Mouse (Mus musculus): ENCODE data around the gene Fkbp5. TPM values are rescaled to one million over a fixed set of nuclear protein-coding genes. Genes with fewer than 3 reads are reported as not detected.

Gene Fkbp5
- total RNA-seq, 2 experiments from 2014 or later: 61.0 to 63.6 TPM

DNA sequence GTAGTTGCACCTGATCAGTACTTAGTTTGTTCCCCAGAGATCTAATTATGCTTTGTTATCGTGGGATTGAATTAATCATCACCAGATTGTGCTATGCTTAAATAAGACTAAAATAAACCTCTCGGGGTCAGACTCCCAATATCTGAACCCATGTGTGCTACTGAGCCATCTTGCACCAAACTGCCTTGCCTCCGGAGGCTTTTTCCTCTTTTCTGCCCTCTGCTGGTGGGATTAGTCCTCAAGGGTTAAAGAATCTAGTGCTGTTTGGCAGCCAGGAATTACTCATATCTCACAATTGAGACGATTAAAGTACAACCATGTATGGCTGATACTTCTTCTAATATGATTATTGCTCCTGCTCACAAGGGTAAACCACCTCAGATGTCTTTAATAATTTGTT is 62.2 kb downstream of the Fkbp5 start:
- DNase-seq: no peak

- DNase-seq: no peak
Measured at GRCm38 (mm10) chr17:28452889-28453288, 64.4 kb downstream of the Fkbp5 start.

DNA sequence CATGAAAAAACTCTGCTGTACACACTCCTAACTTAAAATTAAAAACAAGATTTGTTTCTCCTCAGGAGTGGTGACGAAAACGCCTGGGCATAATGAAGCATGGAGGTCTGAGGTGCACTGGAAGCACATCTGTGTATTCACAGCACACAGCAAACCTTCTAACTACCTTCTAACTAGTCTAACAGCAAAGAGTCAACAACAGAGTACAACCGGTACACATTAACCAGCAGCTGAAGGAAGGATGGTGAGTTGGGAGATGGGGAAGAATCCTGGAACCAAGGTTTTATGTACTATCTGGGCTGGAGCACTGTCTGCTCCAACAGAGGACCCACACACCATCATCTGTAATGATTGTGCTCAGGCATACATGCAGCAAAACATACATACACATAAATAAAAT is 65.4 kb downstream of the Fkbp5 start:
- DNase-seq: no peak

GRCm38 (mm10) chr17:28451487-28451886 is 65.8 kb downstream of the Fkbp5 start:
- no peak for DNase-seq

- no peak for DNase-seq
Measured at GRCm38 (mm10) chr17:28448225-28448624, 69.1 kb downstream of the Fkbp5 start.

GRCm38 (mm10) chr17:28447789-28448188 is 69.5 kb downstream of the Fkbp5 start:
- DNase-seq: no peak

DNA sequence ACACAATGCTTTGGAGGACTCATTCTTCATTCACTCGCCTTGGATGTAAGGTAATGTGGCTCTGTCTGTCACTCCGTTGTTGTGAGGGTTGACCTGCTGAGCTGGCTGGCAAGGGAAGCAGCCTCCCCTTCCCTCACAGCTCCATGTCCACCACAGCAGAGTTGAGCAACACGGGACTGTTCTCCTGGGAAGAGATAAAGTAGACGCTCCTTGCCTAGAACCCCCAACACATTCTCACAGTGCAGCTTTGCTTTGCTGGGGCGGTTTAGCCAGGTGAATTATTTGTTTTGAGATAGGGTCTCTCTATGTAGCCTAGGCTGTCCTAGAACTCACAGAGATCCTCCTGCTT is 70.5 kb downstream of the Fkbp5 start:
- DNase-seq: no peak

- peak; percentile 70 for DNase-seq
Measured at GRCm38 (mm10) chr17:28445886-28446819, 71.2 kb downstream of the Fkbp5 start.

DNA sequence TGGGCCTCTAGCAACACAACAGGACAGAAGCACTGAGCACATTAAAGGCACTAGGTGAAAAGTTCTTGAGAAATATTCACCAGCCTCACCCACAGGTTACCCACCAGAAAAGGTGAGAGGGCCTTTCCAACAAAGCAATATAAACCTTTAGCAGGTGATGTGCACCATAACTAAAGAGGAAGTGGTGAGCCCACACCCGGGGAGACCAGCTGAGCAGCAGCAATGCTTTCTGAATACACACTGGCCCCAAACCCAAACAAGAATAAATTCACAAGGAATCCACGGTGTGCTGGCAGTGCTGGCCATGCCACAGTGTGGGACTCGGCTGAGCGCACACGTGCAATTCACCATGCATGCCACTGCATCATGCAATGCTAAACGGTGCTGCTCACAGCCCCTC is 74.7 kb downstream of the Fkbp5 start:
- DNase-seq: no peak

DNA sequence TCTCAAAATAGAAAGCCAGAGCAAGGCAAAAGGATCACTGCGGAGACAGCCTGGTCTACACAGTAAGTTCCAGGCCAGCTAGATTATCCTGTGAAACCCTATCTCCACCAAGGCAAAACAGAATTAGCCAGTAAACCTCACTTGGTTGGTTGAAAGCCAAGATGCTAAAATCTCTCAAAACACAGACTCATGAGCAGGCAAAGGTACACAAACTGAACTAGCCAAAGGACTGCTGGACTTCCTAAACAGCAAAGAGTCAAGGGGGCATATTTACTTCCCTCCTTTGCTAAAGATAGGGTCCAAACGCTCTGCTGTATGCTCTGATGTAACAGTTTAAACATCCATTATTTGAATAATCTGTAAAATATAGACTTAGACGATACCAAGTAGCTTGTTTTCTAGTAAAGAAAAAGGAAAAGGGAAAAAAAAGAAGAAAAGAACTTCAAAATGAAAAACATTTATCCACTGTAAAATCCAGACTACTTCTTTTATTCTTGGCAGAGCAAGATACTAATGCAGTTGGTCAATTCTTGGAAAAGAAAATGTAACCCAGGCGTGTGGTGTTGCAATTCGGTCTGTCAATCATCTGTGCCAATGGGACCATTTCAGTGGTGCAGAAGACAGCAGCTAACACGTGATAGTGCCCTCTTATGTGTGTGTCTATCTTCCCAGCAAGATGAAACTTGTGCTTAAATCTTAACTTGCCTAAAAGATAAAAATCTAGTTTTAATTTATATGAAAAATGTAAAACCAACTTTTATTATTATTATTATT is 78.8 kb downstream of the Fkbp5 start:
- DNase-seq: no peak

DNA sequence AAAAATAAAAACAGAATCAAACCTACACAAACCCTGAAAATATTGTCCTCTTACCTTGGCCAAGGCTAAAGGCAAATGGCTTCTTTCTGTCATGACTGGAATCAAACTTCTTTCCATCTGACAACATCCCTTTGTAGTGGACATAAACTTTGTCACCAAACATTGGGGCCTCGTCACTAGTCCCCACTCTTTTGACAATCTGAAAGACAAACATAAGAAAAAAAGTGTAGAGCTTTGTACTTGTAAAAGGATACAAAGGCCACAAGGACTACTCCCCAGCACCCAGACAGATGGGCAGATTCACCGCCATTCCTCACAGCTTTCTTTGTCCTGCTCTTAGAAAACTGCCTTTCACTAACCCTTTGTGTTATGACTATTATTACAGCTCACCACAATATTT is 79.4 kb downstream of the Fkbp5 start:
- DNase-seq: no peak

- no peak for DNase-seq
Measured at GRCm38 (mm10) chr17:28434921-28435485, 82.3 kb downstream of the Fkbp5 start.

DNA sequence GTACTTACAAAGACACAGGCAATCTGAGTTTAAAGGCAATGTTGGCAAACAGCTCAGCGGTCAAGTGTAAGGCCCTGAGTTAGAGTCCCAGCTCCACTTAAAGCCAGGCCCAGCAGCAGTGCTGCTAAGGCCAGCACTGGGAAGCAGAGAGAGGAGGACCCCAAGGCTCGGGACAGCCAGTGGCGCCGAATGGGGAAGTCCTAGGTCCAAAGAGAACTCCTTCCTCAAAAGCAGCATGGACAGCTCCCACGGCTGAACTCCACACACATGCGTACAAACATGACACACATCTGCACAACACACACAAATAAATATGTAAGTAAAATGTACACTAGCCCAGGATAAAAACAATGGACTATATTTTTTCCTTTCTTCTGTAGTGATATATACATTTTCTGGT is 84.3 kb downstream of the Fkbp5 start:
- no peak for DNase-seq

- DNase-seq: no peak
Measured at GRCm38 (mm10) chr17:28431931-28432335, 85.4 kb downstream of the Fkbp5 start.

GRCm38 (mm10) chr17:28431038-28431437 is 86.3 kb downstream of the Fkbp5 start:
- no peak for DNase-seq

GRCm38 (mm10) chr17:28428474-28429258 is 88.7 kb downstream of the Fkbp5 start:
- peak; percentile 87 for DNase-seq

GRCm38 (mm10) chr17:28427666-28428065 is 89.7 kb downstream of the Fkbp5 start:
- no peak for DNase-seq

DNA sequence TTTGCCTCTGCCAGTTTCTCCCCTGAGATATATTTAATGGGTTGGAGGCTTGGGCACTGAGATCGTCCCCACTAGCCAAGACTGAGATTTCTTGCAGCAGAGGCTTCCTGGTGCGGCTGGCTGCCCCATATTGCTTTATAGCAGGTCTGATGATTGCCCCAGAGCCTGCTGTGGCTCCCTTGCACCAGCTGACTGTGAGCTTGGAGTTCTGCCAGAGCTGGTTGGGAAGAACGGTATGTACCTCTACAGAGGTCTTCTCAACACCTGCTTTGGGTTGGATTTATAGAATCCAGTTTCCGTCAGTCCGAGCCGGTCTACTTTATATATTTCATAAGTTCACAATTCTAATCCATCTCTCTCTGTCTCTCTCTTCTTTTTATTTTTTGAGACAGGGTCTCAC is 93.0 kb downstream of the Fkbp5 start:
- DNase-seq: peak; percentile 83

DNA sequence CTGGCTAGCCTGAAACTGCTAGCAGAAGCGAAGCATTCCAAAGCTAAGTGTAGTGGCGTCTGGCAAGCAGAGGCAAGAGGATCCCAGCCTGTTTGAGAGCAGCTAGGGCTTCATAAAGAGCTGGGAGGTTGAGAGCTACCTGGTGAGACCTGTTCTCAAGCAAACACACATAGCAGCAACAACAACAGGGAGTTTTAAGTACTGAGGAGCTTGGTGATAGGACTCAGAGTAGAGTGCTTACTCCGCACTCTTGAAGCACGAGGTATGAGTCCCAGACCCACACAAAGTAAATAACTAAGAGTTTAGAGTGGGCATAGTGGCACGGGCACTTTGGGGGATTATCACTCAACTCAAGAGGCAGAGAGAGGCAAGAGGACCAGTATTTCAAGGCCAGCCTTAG is 96.3 kb downstream of the Fkbp5 start:
- DNase-seq: no peak

DNA sequence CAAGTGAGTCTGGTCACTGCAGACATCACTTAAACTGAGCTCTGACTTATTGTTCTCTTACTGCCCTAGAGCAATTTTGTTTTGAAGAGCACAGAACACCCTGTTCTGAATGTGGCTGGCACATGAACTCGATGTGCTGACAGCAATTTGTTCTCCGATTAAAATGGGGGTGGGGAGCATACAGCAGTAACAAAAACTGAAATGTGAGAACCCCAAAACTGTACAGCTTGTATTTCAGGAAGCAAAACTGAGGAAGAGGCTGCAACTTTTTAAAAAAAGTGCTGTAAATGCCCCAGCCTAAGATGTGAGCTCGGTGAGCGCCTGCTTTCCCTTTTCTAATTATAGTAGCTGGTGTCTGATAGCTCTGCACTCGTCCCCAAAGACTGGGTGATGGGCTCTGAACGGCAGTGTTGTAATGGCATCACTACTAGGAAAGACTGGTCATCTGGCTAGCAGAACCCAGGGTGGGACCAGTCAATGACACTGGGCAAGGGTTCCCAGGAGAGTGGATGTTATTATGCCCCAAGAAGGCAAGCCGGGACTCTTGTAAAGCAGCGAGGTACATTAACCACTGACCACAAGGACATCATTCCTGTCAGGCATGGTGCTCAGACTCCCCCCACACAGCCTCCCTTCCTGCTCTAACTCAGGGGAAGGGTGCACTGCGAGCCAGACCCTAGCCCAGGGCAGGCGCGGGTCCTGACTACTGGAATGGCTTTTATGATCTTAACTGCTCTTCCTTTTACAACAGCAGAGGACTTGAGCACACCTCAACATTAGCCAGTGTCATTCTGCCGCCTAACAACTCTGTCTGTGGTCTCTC is 96.9 kb downstream of the Fkbp5 start:
- peak; percentile 86 for DNase-seq

DNA sequence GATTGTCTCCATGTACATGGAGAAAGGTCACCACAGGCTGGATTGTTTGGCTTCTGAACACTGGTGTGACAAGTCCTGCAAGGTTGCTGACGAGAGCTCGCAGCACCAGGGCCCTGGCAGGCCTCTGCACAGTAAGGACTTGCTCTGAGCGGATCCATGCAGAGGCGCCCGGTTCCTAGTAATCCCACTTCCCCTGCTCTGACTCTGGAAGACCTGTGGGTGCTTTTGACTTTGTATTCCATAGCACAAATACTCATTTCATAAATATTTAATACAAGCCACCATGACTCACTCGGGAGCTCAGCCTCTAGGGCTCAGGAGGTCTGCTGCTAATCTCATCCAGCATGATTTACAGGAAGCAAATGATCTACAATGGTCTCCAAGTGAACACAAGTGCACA is 97.7 kb downstream of the Fkbp5 start:
- no peak for DNase-seq

All from gastrocnemius, postnatal 25 days (tissue).